Mouse (Mus musculus): ENCODE data around the gene Ak1.

DNA sequence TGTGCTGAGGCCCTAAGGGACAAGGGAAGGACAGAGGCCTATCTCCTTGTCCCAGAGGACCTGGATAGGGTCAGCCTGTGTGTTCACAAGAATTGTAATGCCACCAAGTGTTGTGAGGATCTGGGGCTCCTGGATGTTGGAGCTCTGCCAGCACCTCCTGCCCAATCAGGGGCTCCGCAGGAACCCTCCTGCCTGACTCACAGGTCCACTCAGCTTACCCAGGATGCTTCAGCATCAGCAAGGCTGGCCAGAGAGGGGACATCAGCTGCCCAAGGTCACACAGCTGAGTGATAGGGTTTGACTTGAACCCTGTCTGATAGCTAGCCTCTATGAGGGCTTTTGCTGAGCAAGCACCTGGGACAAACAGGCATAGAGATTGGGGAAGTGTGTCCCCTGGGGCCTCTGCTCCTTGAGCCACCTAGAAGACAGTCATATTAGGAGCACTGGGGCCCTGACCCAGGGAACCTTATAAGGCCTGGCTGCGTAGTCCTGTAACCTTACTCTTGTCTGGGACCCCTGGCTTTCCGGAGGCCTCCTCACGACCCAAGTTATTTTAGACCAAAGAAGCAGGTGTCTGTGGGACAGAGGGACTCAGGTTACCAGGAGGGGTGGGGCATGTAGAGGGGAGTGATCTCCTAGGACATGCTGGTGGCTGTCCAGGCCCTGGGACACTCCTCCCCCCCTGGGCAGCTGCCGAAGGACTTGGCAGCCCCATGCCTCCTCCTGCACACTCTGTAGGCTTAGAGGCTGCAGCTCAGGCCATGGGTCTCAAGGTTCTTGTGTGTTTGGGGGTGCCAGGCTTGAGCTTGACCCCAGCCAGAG lies 4.5 kb downstream of the Ak1 start:
- TF ChIP-seq CTCF (IDR thresholded peaks at IDR 0.05), result no peak
- no peak for TF ChIP-seq EP300 (IDR thresholded peaks at IDR 0.05)
